Mouse (Mus musculus): ENCODE measurements around the gene Tmem136.

Tmem136 gene

DNA sequence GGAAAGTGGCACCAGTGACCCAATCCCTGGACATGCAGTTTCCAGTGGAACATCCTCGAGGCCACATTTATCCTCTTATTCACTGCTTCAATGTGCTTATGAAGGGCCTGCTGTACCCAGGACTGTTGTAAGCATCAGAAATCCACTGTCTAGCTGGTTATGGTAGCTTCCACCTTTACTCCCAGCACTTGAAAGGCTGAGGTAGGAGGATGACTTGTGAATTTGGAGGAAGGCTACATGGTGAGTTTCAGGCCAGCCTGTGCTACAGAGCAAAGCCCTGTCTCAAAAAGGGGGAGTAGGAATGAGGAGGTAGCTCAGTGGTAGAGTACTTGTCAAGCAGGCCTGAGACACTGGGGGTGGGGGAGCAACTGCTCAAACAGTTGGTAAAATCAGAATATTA, 8.3 kb downstream of the Tmem136 start:
- DNase-seq (ENCODE audit: inconsistent ontology term): no peak

DNA sequence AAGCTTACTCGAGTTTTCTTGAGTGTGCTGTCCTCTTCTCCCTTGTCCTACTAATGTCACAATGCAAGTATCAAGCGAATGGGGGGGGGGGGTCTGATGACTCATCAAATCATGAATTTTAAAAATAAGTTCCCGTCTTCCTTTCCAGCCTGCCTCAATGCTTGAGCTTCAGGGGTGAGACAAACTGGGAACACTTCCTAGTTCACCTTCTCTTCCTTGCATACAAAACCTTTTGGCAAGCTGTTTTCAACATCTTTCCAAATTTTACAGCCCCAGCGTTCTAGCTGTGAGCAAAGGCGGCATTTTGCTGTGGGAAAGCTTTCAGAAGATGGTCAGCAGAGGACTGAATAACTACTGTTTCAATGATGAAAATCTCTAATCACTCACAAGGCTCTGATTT, 8.8 kb downstream of the Tmem136 start:
- DNase-seq (ENCODE audit: inconsistent ontology term): no peak

DNA sequence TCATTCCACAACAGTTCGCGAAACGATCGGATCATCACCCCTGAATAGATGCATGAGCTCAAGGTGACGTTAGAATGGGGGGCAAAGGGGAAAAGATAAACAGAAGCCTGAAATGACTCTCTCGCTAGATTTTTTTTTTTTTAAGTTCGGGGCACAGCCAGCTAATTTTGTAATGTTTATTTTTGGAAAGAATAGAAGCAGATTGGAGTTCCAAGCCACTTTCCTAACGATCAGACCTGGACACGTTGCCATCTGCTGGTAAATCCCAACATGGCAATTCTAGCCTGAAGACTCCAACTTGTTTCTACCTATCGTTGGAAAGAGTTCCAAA, 9.2 kb downstream of the Tmem136 start, which contains the start of gene Arhgef12:
Arhgef12 (minus strand) TSS at position 53 of the 331 bp plus-strand sequence.
- peak; percentile 69 for DNase-seq (ENCODE audit: inconsistent ontology term)

DNA sequence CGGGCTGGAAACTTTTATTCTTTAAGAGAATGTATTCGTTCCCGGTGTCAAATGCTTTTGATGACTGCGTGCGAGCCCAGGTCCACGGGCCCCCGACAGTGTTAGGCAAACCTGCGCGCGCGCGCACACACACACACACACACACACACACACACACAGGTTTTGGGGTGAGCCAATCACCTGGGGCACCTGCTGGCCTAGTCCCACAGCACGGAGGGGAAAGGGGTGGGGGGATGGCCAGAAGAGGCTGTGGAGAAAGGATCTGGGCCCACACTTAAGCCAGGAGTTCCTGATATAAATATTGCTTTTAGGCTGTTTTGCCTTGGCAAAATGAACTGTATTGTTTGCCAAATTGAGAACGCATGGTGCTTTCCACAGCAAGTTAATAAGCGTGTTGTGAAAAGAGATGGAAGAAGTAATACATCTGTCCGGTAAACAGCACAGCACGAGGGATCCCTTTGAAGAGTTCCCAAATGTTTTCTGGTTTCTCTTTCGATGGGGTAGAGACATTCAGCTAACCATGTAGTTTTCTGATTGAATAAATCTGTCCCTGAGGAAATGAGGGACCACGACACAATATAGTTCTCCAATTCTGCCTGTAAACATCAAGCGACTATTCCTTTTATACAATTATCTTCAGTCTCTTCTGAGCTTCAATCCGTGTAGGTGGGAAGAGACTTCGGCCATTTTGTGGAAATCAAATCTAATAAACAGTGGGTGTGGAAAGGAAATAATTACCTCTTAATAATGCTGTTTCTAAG, 9.8 kb downstream of the Tmem136 start:
- no peak for DNase-seq (ENCODE audit: inconsistent ontology term)

DNA sequence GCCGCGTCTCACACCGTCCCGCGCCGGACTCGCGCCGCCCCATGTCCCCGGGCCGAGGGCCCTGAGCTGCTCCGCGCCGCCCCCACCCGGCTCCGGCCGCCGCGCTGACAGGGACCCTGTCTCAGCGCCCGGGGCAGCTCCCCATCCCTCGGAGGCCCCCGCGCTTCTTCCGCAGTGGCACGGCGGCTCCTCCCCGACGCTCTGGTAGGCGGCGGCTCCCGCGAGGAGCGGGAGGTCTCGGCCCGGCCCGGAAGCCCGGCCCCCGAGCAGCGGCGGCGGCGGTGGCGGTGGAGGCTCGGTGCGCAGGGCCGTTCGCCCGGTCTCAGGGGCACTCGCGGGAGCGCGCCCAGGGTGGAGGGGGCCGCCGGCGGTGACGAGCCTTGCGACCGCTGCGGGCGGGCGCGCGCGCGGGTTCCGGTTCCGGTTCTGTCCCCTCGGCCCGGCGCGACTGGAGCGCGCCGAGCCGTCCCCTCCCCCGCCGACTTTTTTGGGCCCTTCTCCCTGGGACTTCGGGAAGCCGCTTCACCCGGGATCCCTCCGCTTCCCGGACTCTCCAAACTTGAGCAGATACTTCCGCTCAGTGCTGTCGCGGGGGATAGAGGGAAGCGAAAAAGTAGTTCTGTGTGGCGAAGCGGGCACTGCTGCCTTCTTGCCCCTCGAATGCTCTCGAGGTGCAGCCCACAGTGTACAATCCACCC, 10.6 kb downstream of the Tmem136 start:
- peak; percentile 98 for DNase-seq (ENCODE audit: inconsistent ontology term)

DNA sequence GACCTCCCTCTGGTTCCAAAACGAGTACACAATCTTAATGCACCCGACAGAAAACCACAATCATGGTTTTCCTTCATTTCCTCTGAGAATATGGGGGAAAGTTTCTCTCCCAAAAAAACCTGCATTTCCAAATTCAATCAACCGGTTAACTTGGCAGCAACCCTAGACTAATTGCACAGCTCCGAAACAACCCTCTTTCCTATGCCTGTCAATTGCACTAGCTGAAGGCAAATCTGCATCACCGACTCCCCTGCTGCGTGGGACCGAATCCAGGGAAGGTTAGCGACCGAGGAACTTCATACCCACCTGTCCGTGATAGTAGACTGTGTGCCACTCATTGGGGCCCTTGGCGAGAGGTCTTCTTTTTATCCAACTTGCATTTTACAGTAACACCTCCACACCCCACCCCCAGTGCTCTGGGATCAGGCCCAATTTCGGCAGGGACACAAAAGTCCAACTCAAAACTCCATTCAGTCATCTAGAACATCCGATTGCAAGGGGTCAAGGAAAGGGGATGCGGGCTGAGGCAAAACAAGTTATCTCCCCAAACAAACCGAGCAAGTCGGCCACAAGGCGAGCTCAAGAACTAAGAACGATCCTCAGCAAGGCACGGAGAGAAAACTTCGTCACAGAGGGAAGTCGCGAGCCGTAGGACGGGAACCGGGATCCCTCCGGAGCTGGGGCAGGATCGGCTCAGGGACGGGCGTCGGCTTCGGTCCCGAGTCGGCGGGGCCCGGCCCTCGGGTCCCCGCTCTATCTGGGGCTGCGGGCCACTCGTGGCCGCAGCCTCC, 11.3 kb downstream of the Tmem136 start:
- peak; percentile 53 for DNase-seq (ENCODE audit: inconsistent ontology term)

DNA sequence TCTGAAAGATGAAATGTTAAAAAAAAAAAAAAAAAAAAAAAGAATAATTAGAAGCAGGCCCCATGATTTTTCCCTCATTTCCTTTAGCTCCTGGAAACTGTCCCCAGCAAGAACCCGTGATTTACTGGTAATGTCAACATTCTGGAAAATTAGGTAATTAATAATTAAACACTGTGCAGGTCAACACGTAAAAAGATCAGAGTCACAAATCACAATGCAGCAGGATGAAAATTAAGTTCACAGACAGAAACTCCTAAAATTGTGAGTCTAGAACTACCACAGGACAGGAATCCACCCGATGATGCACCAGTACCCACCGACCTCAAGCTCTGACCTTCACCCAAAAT, 11.9 kb downstream of the Tmem136 start:
- DNase-seq (ENCODE audit: inconsistent ontology term): no peak

DNA sequence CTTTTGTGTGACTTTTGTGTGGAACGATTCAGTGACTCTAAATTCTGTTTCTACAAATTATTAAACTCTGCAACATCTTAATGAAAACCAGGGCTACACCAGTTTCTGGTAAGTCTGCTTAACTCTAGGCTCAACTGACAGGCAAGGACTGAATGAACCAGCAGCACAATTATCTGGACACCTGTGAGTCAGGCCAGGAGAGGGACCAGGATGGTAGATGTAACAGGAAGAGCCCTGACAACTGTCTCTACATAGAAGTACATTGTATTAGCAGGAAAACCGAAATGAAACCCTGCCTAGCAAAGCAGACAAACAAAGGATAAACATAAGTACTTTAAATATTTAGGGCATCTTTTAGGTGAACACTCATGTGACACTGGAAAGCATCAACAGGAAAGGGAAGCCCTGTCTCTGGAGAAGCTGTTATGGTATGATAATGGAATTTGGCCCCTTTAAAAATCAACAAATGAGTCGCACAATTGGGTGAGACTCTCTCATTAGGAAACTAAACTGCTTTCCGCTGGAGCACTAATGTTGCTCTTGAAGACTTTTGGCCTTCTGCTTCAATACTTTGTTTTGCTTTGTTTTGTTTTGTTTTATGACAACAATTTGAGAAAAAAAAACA, 12.6 kb downstream of the Tmem136 start:
- DNase-seq (ENCODE audit: inconsistent ontology term): peak; percentile 45

DNA sequence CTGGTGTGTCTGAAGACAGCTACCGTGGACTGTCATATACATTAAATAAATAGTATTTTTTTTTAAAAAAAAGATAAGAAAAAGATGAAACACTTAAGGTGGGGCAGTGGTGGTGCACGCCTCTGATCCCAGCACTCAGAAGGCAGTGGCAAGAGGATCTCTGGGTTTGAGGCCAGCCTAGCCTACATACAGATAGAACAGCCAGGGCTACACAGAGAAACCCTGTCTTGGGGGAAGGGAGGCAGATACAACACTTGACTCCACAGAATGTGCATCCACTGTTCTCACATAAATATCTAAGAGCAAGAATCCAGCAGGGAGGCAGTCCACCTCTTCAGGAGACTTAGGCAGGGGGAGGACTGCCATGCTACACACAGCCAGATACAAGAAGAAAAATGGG, 13.4 kb downstream of the Tmem136 start:
- no peak for DNase-seq (ENCODE audit: inconsistent ontology term)

DNA sequence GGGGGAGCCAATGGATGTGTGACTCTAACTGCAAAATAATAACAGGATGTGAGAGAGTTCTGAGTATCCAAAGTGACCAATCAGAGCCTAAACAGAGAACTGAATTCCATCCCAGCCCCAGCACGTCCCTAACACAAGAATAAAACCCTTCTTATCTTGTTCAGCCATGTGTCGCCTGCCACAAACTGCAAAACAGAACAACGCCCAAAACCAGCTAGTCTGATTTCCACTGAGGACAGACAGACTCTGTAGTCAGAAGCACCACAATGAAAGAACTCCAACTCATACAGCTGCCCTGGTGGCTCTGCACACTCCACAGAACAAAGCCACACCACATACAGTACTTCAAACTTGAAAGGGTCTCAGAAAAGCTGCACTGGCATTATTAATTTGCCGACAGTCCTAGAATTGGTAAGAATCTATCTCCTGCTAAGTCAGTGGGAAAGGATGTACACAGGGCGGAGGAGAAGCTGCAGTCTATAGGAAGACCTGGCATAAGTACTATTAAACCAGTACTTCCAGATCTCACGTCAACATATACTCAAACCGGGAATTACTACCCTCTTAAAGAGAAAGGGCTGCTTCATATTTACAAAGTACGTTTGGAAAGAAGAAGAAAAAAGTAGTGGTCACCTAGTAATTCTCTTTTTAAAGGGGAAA, 14.3 kb downstream of the Tmem136 start:
- no peak for DNase-seq (ENCODE audit: inconsistent ontology term)

DNA sequence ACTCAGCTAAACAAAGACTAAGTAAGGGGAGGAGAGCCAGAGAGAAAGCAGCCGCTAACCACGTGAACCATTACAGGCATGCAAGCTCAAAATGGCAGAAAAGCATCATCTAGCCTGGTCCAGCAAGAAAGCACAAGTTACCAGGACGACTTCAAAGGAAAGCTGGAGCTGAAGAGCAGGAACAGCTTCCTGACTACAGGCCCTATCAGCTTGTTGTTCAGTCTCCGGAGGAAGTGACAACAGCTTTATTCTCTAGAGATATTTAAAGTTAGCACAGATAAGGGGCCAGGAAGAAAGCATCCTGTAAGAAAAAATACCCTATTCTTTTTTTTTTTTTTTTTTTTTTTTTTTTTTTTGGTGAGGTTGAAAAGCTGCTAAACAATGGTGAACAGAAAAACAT, 17.4 kb downstream of the Tmem136 start:
- no peak for DNase-seq (ENCODE audit: inconsistent ontology term)

DNA sequence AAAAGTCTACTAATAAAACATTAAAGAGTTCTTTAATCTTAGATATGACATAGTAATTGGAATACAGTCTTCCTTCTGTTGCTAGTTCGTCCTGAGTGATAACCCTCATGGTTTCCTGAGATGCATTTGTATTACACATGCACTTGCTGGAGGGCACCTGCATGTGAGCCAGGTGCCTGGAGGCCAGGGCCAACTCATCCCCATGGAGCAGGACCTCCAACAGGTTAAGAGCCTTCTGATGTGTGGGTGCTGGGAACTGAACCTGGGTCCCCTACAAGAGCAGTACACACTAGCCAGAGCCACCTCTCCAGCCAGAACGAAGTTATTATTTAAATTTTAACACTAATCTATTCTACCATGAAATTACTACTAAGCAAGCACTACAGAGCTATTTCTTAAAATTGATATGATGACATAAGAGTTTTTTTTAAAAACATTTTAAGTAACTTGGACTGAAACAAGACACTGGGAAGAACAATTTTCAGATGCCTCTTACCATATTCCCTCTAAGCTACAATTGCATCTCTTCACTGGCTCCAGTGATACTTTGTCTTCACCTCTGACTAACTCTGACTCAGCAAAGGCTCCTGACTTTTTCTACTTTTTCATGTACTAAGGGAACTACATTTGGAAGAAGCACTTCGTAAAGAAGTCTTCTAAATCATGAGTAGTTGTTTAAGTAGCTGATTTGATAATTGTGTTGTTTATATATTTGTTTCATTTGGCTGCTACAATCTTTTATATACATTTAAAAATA, 18.4 kb downstream of the Tmem136 start:
- DNase-seq (ENCODE audit: inconsistent ontology term): no peak

DNA sequence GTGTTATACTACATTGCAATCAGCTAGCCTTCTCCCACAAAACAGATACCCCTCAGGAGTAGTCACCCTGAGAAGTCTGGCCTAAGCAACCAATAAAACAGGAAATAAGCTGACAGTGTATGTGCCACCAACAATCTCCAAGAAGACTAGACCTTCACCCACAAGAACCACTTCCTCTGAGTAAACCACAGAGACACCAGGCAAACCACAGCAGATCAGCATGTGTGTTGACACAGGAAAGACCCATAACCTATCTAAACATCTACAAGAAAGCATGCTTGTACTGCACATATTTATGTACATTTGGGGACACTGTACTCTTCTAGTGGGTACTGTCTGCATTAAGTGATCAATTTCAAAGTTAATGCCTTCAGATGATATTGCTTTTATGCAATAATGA, 20.0 kb downstream of the Tmem136 start:
- no peak for DNase-seq (ENCODE audit: inconsistent ontology term)

DNA sequence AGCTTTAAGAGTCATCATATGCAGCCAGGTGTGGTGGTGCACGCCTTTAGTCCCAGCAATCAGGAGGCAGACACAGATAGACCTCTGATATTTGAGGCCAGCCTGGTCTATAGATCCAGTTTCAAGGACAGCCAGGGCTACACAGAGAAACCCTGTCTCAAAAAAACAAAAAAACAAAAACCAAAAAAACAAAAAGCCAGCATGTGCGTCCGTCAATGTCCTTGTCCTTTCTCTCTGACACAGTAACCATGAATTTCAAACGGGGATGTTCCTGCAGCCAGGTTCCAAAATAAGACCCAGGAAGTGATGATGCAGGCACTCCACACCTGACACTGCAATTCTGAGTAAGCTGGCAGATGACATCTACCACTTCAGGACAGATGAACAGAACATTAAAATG, 21.5 kb downstream of the Tmem136 start:
- no peak for DNase-seq (ENCODE audit: inconsistent ontology term)

DNA sequence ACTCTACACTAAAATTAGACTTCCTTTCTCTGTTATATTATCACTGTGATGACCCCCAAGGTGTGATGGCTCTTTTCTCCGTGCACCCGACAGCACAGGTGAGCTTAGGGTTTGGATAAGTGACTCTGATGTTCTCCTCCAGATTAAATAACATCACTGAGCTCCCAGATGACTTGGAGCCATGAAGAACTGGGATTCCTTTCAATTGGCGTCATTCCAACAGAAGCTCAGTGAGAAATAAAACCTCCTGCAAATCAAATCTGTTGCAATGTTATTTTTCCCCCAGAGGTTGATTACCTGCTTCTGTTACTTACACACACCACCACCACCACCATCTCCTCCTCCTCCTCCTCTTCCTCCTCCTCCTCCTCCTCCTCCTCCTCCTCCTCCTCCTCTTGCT, 22.6 kb downstream of the Tmem136 start:
- DNase-seq (ENCODE audit: inconsistent ontology term): peak; percentile 45

DNA sequence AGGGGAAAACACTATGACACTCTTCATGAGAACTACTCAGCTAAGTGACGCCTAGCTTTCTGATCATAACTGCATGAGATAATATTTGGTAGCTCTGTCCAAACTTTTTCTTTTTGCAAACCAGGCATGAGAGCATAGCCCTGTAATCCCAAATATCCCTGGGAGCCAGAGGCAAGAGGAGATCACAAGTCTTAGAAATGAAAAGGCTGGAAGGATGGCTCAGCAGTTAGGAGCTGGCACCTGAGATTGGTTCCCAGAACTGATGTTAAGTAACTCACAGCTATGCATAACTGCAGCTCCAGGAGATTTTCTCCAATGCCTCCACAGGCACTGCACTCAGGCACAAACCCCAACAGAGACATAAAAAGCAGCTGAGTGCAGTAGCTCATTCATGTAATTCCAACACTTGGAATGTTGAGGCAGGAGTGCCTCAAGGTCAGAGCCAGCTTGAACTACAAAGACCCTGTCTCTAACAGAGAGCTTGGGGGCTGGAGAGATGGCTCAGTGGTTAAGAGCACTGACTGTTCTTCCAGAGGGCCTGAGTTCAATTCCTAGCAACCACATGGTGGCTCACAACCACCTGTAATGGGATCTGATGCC, 30.6 kb downstream of the Tmem136 start:
- peak; percentile 69 for DNase-seq (ENCODE audit: inconsistent ontology term)

DNA sequence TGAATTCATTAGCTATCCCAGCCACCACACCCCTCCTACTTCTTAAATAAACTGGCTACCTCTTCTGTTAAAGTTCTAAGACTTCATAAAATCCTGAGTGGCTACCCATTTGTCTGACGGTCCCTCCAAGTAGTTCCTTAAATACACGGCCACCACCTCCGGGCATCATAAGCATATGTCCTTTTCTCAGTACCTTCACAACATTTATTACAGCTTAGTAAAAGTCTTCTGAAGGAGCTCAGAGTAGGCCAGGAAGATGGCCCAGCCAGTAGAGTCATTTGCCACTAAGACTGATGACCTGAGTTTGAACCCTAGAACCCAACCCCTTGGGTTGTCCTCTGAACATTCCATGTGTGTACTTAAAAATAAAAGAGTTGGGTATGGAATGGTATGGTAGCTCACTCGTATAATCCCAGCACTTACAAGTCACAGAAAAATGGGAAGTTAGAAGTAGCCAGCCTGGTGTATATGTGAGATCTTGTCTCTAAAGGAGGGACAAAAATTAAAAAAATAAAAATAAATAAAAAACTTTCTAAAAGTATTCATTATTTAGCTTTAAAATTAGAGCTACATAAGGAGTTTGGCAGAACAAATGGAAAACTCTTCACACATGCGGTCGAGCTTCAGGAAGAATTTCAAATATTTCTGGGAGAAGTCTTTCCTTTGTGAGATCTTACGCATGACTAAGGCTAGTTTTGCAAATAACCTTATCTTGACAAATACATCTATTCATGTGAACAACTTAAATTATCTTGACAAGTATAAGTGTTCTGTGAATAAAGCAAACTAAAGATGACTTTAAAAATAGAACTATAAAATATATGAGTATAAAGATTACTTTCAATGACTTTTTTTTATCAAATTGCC, 31.6 kb downstream of the Tmem136 start:
- DNase-seq (ENCODE audit: inconsistent ontology term): peak; percentile 89

DNA sequence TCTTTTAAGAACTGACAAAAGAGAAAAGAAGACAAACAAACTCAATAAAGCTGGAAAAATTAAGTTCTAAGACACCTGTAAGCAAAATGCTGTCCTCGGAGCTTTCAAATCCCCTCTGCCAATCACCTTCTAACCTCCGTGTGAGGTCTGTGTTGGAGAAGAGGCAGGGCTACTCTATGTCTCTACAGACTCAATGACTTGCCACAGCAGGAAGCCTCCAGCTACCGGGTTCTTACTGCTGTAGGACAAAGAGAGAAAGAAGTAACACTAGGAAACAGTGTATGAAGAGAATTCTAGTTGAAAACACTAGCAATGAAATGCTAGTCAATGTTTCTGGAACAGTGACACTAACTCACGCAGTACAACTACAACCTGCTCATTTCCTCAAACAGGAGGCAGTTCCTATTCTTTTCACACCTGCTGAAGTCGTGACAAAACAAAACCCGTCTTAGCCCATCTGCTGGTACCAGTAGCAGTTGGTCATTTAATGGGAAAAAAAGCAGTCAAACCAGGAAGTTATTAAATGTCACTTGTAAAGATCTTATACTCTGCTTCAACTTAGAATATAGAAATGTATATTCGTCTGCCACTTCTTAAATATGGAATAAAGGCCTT, 32.8 kb downstream of the Tmem136 start:
- DNase-seq (ENCODE audit: inconsistent ontology term): no peak

DNA sequence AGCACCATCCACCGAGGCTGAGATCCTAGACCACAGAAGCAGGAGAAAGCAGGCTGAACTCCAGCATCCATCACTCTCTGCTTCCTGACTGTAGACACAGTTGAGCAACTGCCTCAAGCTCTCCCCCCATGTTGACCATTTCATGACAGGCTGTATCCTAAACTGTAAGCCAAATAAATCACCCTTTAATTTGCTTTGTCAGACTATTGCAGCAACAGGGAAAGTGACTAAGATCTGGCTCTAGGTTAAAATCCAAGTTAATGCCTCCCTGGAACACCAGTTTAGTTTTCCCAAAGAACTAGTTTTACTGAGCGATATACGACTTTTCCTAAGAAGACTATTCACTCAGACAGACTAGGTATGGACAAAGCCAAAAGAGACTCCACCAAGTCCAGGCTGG, 37.7 kb downstream of the Tmem136 start:
- DNase-seq (ENCODE audit: inconsistent ontology term): no peak

Data from Muller cell, postnatal 12 days (primary cell).